Mouse (Mus musculus) thymus, adult 2 months (tissue): ENCODE data around the gene Fam8a1.

Experiments used
- CTCF ChIP-seq: fragments of 200-500 bp; IDR thresholded peaks from 2 replicates; pipeline ENCODE4 v1.5.1; 2012; ENCODE audit warnings: mild to moderate bottlenecking, control low read depth, low read length, moderate library complexity, borderline replicate concordance; ENCODE audit not compliant: control insufficient read depth, poor library complexity, insufficient read depth; ENCODE audit errors: extremely low read depth
- POLR2A ChIP-seq: fragments of 200-500 bp; IDR thresholded peaks from 2 replicates; pipeline ENCODE4 v1.6.1; 2012; ENCODE audit warnings: mild to moderate bottlenecking, low read length, control low read depth, moderate library complexity; ENCODE audit not compliant: control insufficient read depth, poor library complexity, insufficient read depth; ENCODE audit errors: extremely low read depth

DNA sequence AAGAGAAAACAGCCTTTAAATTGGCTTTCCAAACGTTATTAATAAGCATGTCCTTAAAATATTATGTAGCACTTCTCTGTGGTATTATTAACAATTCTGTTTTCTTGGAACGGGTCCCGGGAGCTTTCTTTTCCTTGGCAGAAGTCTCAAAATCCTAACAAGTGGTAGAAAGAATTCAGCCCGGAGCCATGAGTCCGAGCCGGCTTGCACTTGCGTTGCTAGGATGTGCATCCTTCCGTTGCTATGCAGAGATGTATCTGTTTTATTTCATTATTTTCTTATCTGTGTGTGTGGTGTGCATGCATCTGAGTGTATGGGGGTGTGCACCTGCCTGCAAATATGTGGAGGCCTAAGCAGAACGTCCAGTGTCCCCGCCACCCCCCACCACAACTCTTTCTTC, 41.5 kb upstream of the Fam8a1 start:
- TF ChIP-seq POLR2A (no peak), CTCF (no peak)
